Mouse (Mus musculus) kidney, adult 11 months (tissue): Measurements from ENCODE around the gene Ccdc155.
A peak's percentile ranks its signal among the peaks of the same experiment; 100 is the strongest.
"Not testable (repeated sequence)": the region's sequence is repeated elsewhere in the genome, so short reads cannot be mapped to it uniquely, and the experiment has no call there.

Source experiments
- DNase-seq: peaks from one replicate; pipeline ENCODE4 v3.0.0; 2022

Gene Ccdc155

GRCm38 (mm10) chr7:45189600-45189999 is 15.1 kb downstream of the Ccdc155 start:
- no peak for DNase-seq

DNA sequence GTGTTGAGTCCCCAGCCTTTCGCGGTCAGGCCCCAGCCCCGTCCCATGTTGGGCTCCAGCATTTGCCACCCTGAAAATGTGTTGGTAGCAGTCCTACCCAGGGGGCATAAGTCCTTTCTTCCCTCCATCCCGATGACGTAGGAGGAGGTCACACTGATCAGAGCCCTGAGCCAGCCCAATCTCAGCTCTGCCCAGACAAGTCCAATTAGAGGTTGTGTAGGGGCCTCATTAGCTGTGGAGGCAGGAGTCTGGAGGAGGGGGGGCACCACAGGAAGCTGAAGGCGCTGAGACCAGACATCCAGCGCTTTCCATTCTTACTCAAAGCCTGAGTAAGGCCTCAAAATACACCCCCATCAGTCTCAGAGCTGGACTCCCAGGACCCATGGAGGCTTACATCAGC is 18.8 kb downstream of the Ccdc155 start:
- DNase-seq = no peak

- DNase-seq = no peak
Measured at GRCm38 (mm10) chr7:45183672-45184071, 21.0 kb downstream of the Ccdc155 start.

DNA sequence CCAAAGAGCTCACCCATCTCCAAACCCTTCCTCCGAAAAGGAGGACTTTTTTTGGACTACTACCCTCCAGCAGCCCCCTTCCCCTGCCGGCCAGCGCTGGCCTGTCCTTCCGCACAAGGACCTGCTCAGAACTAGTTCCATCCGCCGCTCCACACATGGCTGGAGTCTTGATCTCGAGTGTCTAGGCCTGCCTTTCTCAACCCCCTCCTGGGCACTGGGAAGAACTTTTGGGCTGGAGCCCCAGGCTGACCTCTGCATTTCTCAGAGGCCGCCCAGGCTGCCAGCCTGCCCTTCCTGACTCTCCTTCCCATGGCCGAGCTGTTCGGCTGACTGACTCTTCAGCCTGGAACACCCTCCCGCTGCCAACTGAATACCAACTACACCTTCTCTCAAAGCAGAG is 22.1 kb downstream of the Ccdc155 start:
- DNase-seq = peak; percentile 54

GRCm38 (mm10) chr7:45182199-45182601 is 22.5 kb downstream of the Ccdc155 start:
- DNase-seq = peak; percentile 92

DNA sequence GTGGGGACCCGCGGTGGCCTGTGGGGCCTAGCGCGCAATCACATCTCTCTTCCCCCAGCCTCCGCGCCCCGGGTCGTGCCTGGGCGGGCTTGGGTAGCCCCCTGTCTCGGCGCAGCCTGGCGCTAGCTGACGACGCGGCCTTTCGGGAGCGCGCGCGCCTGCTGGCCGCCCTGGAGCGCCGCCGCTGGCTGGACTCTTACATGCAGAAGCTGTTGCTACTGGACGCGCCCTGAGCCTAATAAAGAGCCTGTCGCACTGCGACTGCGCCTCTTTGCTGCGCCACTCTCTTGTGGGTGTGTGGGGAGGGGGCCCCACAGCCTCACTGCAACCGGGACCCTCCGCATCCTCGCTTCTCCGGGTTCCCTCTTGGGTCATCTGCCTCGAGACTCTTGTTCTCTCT is 23.2 kb downstream of the Ccdc155 start:
- no peak for DNase-seq

- no peak for DNase-seq
Measured at GRCm38 (mm10) chr7:45180896-45181477, 23.7 kb downstream of the Ccdc155 start, which contains the start of gene Pth2. TSS of gene Pth2 (plus strand) at chr7:45180995.

- DNase-seq = no peak
Measured at GRCm38 (mm10) chr7:45179469-45179868, 25.2 kb downstream of the Ccdc155 start, which contains the start of gene Gfy. TSS of gene Gfy (minus strand) at chr7:45179569.

- DNase-seq = no peak
Measured at GRCm38 (mm10) chr7:45178550-45178949, 26.1 kb downstream of the Ccdc155 start.

GRCm38 (mm10) chr7:45176356-45176755 is 28.3 kb downstream of the Ccdc155 start:
- no peak for DNase-seq

DNA sequence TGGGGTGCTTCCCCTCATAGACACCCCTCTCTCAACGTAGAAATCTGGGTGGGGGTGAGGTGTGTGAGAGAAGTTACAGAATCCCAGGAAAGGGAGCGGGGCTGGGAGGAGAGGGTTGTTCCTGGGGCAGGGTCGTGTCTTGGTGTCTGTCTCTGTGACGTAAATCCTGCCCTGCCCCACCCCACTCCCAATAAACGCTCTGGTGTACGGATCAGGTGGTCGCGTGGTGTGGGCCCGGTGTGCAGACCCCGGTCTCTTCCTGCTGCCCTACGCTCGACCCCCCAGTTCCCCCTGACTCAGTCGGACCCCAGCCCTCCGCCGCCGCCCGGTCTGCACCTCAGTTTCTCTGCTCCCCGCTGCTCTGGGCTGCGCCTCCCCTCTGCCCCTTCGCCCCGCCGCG is 28.8 kb downstream of the Ccdc155 start:
- DNase-seq = no peak

- DNase-seq = no peak
Measured at GRCm38 (mm10) chr7:45175398-45175797, 29.3 kb downstream of the Ccdc155 start.

GRCm38 (mm10) chr7:45174567-45175280 is 30.0 kb downstream of the Ccdc155 start:
- no peak for DNase-seq

DNA sequence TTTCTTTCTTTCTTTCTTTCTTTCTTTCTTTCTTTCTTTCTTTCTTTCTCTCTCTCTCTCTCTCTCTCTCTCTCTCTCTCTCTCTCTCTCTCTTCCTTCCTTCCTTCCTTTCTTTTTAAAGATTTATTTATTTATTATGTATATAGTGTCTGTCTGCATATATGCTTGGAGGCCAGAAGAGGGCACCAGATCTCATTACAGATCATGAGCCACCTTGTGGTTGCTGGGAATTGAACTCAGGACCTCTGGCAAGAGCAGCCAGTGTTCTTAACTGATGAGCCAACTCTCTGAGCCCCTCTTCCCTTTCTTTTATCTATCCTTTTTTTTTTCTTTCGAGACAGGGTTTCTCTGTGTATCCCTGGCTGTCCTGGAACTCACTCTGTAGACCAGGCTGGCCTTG is 30.9 kb downstream of the Ccdc155 start:
- not testable (repeated sequence) for DNase-seq

GRCm38 (mm10) chr7:45172974-45173373 is 31.7 kb downstream of the Ccdc155 start:
- DNase-seq = no peak

- DNase-seq = no peak
Measured at GRCm38 (mm10) chr7:45169495-45169894, 35.2 kb downstream of the Ccdc155 start.

DNA sequence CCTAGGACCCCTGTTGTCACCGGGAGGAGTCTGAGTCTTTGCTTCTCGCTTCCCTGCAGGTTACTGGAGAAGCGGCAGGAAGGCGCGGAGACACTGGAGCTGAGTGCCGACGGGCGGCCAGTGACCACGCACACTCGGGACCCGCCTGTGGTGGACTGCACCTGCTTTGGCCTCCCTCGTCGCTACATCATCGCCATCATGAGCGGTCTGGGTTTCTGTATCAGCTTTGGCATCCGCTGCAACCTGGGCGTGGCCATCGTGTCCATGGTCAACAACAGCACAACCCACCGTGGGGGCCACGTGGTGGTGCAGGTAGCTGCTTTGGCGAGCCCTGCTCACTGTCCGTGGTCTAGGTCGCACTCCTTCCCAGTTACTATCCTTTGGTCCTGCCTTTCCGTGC is 36.0 kb downstream of the Ccdc155 start:
- no peak for DNase-seq

- DNase-seq = no peak
Measured at GRCm38 (mm10) chr7:45167761-45168445, 36.8 kb downstream of the Ccdc155 start.

DNA sequence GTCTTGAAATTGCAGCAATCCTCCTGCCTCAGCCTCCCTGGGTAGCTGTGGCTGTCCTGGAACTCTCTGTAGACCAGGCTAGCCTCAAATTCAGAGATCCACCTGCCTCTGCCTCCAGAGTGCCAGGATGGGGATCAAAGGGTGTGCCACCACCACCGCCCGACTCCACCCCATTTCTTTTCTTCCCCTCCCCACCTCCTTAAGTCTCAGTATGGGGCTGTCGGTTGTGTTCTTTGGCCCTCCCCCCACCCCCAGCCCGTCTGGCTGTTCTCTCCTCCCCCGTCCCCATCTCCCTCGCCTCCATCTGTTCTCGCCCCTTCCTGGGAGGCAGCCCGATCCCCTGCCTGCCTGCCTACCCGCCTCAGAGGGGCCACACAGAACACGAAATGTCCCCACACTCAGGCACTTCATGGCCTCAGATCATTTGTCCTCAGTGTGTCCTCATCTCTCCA is 37.7 kb downstream of the Ccdc155 start:
- DNase-seq = no peak

DNA sequence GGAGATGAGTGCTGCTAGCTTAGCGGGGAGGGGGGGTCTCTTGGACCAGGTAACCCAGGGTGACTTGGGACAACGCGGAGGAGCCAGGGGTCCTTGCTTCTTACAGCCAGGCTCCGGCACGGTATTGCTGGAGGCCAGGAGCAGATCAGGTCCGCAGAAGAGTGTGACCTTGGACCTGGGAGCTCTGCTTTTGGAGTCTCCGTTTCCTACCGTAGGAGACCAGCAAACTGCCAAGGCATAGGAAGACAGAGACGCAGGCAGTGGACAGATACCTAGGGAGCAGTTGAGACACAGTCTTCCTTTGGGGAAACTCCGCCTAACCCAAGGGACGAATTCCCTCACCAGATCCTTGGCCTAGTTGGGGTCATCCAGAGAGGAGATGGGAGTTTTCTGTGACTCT is 39.0 kb downstream of the Ccdc155 start:
- no peak for DNase-seq

- no peak for DNase-seq
Measured at GRCm38 (mm10) chr7:45164833-45165232, 39.9 kb downstream of the Ccdc155 start.

DNA sequence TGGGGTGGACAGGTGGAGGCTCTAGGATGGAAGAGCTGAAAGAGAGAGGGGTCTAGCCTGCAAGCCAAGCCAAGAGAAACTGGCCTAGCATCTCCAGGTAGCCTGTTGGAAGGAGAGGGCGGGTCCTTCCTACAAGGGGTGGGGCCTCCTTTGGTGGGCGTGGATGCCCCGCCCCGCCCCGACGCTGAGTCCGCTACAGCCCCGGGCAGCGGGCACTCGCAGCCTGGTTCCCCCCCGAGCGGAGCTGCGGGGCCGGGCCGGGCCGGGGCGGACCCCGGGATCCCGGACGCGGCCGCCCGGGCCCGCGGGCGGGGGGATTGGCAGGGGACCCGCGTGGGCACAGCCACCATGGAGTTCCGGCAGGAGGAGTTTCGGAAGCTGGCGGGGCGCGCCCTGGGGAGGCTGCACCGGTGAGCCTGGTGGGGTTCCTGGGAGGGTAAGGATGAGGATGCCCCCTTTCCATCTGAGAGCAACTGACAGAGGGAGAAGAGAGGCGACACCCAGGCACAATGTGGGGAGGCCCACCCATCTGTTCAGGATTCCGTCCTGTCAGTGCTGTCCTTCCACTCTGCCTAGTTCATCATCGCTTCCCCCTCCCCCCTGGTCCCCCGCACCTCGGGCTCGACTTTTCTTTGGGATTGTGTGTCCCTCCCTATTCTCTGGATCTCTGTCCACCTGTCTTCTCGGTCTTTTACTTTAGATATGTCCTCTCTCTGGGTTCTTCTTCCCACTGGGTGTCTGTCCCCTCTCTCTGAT is 40.8 kb downstream of the Ccdc155 start, which contains the start of gene Slc17a7:
TSS of gene Slc17a7 (plus strand) at position 215 of the 756 bp plus-strand sequence.
- no peak for DNase-seq

- DNase-seq = no peak
Measured at GRCm38 (mm10) chr7:45162996-45163615, 41.6 kb downstream of the Ccdc155 start.
